Mouse (Mus musculus) liver, adult (tissue): ENCODE data around the gene Nsg1.

Experiments used
- GATA4 ChIP-seq: IDR thresholded peaks from 2 replicates; pipeline ENCODE4 v1.6.1; 2014; ENCODE audit warnings: mild to moderate bottlenecking, low read length; ENCODE audit not compliant: insufficient replicate concordance

Gene Nsg1

GRCm38 (mm10) chr5:38159634-38160413 lies at the start of gene Nsg1:
Nsg1 (minus strand) TSS chr5:38159907.
- no peak for TF ChIP-seq GATA4

GRCm38 (mm10) chr5:38208985-38209384 lies 49.3 kb upstream of the Nsg1 start:
- TF ChIP-seq GATA4, result no peak

GRCm38 (mm10) chr5:38205303-38205726 lies 45.6 kb upstream of the Nsg1 start:
- TF ChIP-seq GATA4, result peak; percentile 74; the same call in 1 of the 2 replicates

GRCm38 (mm10) chr5:38199686-38200085 lies 40.0 kb upstream of the Nsg1 start:
- no peak for TF ChIP-seq GATA4

- no peak for TF ChIP-seq GATA4
Measured at GRCm38 (mm10) chr5:38197482-38197823, 37.7 kb upstream of the Nsg1 start.

- TF ChIP-seq GATA4, result no peak
Measured at GRCm38 (mm10) chr5:38196821-38197481, 37.2 kb upstream of the Nsg1 start.

GRCm38 (mm10) chr5:38195941-38196340 lies 36.2 kb upstream of the Nsg1 start:
- TF ChIP-seq GATA4, result no peak

- no peak for TF ChIP-seq GATA4
Measured at GRCm38 (mm10) chr5:38194946-38195345, 35.2 kb upstream of the Nsg1 start.

- TF ChIP-seq GATA4, result no peak
Measured at GRCm38 (mm10) chr5:38190907-38191306, 31.2 kb upstream of the Nsg1 start.

- no peak for TF ChIP-seq GATA4
Measured at GRCm38 (mm10) chr5:38187006-38187405, 27.3 kb upstream of the Nsg1 start.

GRCm38 (mm10) chr5:38184688-38185285 lies 25.1 kb upstream of the Nsg1 start:
- no peak for TF ChIP-seq GATA4

- TF ChIP-seq GATA4, result no peak
Measured at GRCm38 (mm10) chr5:38174256-38174912, 14.7 kb upstream of the Nsg1 start.

- TF ChIP-seq GATA4, result no peak
Measured at GRCm38 (mm10) chr5:38173766-38174165, 14.1 kb upstream of the Nsg1 start.

GRCm38 (mm10) chr5:38168497-38168896 lies 8.8 kb upstream of the Nsg1 start:
- TF ChIP-seq GATA4, result no peak

GRCm38 (mm10) chr5:38158947-38159633 lies 617 bp downstream of the Nsg1 start:
- no peak for TF ChIP-seq GATA4

- no peak for TF ChIP-seq GATA4
Measured at GRCm38 (mm10) chr5:38158501-38158946, 1.2 kb downstream of the Nsg1 start.
